Mouse (Mus musculus): Measurements from ENCODE around the gene Acrv1. TPM values are rescaled to one million over a fixed set of nuclear protein-coding genes. Genes with fewer than 3 reads are reported as not detected.
"Not testable (repeated sequence)": the region's sequence is repeated elsewhere in the genome, so short reads cannot be mapped to it uniquely, and the experiment has no call there.

Gene Acrv1
- polyA plus RNA-seq (2012; ENCODE audit: insufficient read depth, insufficient read length, low replicate concordance, missing spikeins): not detected in 2 replicates

GRCm38 (mm10) chr9:36692920-36693319 lies at the start of gene Acrv1:
Gene Acrv1 (plus strand): TSS chr9:36693220.
- no peak for TF ChIP-seq POLR2A (IDR thresholded peaks at IDR 0.05; ENCODE audit: insufficient read depth, low read depth, low read length)
- TF ChIP-seq CTCF (IDR thresholded peaks at IDR 0.05; ENCODE audit: insufficient read depth, low read depth, low read length): no peak
- no peaks in the 10 kb centered on the region for H3K4me1 ChIP-seq (ENCODE audit: control insufficient read depth, insufficient read depth, low read length)
- H3K27ac ChIP-seq (ENCODE audit: insufficient read depth, low read depth, low read length): no peak within 1 kb of the TSS
- H3K4me3 ChIP-seq (ENCODE audit: insufficient read depth, low read depth, low read length): no peak within 1 kb of the TSS
- 67% methylated on average over 1 of the region's 1 CpGs for WGBS

- 58% methylated on average over 3 of the region's 3 CpGs for WGBS
- not testable (repeated sequence) for H3K4me3 ChIP-seq (ENCODE audit: insufficient read depth, low read depth, low read length); H3K27ac ChIP-seq (ENCODE audit: insufficient read depth, low read depth, low read length); H3K4me1 ChIP-seq (ENCODE audit: control insufficient read depth, insufficient read depth, low read length)
Observed at GRCm38 (mm10) chr9:36643276-36643675, 49.7 kb upstream of the Acrv1 start, which contains the start of gene A630095E13Rik. Gene A630095E13Rik (minus strand): TSS chr9:36643376.

- Histone ChIP-seq H3K27ac (ENCODE audit: insufficient read depth, low read depth, low read length) (no peak overlapping the region), H3K4me3 (ENCODE audit: insufficient read depth, low read depth, low read length) (no peak overlapping the region), H3K4me1 (ENCODE audit: control insufficient read depth, insufficient read depth, low read length) (no peaks in the 10 kb centered on the region)
- WGBS: 35% methylated on average over 2 of the region's 2 CpGs
- TF ChIP-seq POLR2A (IDR thresholded peaks at IDR 0.05; ENCODE audit: insufficient read depth, low read depth, low read length): no peak
Observed at GRCm38 (mm10) chr9:36681424-36681823, 11.6 kb upstream of the Acrv1 start.

GRCm38 (mm10) chr9:36687329-36687728 lies 5.7 kb upstream of the Acrv1 start:
- no peaks in the 10 kb centered on the region for H3K4me1 ChIP-seq (ENCODE audit: control insufficient read depth, insufficient read depth, low read length)
- no peak overlapping the region for H3K4me3 ChIP-seq (ENCODE audit: insufficient read depth, low read depth, low read length)
- H3K27ac ChIP-seq (ENCODE audit: insufficient read depth, low read depth, low read length): no peak overlapping the region
- TF ChIP-seq CTCF (IDR thresholded peaks at IDR 0.05; ENCODE audit: insufficient read depth, low read depth, low read length): no peak
- TF ChIP-seq POLR2A (IDR thresholded peaks at IDR 0.05; ENCODE audit: insufficient read depth, low read depth, low read length): no peak

GRCm38 (mm10) chr9:36694276-36694675 lies 1.3 kb downstream of the Acrv1 start:
- no peak for TF ChIP-seq CTCF (IDR thresholded peaks at IDR 0.05; ENCODE audit: insufficient read depth, low read depth, low read length)
- TF ChIP-seq POLR2A (IDR thresholded peaks at IDR 0.05; ENCODE audit: insufficient read depth, low read depth, low read length): no peak
- Histone ChIP-seq H3K27ac (ENCODE audit: insufficient read depth, low read depth, low read length) (no peak overlapping the region), H3K4me1 (ENCODE audit: control insufficient read depth, insufficient read depth, low read length) (no peaks in the 10 kb centered on the region), H3K4me3 (ENCODE audit: insufficient read depth, low read depth, low read length) (no peak overlapping the region)
- WGBS: 92% methylated on average over 10 of the region's 10 CpGs

GRCm38 (mm10) chr9:36705923-36706322 lies 12.9 kb downstream of the Acrv1 start:
- 80% methylated on average over 3 of the region's 3 CpGs for WGBS
- Histone ChIP-seq H3K27ac (ENCODE audit: insufficient read depth, low read depth, low read length) (no peak overlapping the region), H3K4me3 (ENCODE audit: insufficient read depth, low read depth, low read length) (no peak overlapping the region), H3K4me1 (ENCODE audit: control insufficient read depth, insufficient read depth, low read length) (no peaks in the 10 kb centered on the region)
- no peak for TF ChIP-seq CTCF (IDR thresholded peaks at IDR 0.05; ENCODE audit: insufficient read depth, low read depth, low read length)

GRCm38 (mm10) chr9:36707304-36707703 lies 14.3 kb downstream of the Acrv1 start:
- 79% methylated on average over 6 of the region's 6 CpGs for WGBS
- TF ChIP-seq CTCF (IDR thresholded peaks at IDR 0.05; ENCODE audit: insufficient read depth, low read depth, low read length) (no peak), POLR2A (IDR thresholded peaks at IDR 0.05; ENCODE audit: insufficient read depth, low read depth, low read length) (no peak)

GRCm38 (mm10) chr9:36716624-36717023 lies 23.6 kb downstream of the Acrv1 start:
- WGBS: 67% methylated on average over 3 of the region's 3 CpGs
- no peaks in the 10 kb centered on the region for H3K4me1 ChIP-seq (ENCODE audit: control insufficient read depth, insufficient read depth, low read length)
- H3K27ac ChIP-seq (ENCODE audit: insufficient read depth, low read depth, low read length): no peak overlapping the region
- TF ChIP-seq CTCF (IDR thresholded peaks at IDR 0.05; ENCODE audit: insufficient read depth, low read depth, low read length) (no peak), POLR2A (IDR thresholded peaks at IDR 0.05; ENCODE audit: insufficient read depth, low read depth, low read length) (no peak)
- H3K4me3 ChIP-seq (ENCODE audit: insufficient read depth, low read depth, low read length): no peak overlapping the region

More at GRCm38 (mm10) chr9:36707304-36707703, 14.3 kb downstream of the Acrv1 start:
- Histone ChIP-seq H3K4me1 (ENCODE audit: control insufficient read depth, insufficient read depth, low read length) (no peaks in the 10 kb centered on the region), H3K27ac (ENCODE audit: insufficient read depth, low read depth, low read length) (no peak overlapping the region), H3K4me3 (ENCODE audit: insufficient read depth, low read depth, low read length) (no peak overlapping the region)

- TF ChIP-seq POLR2A (IDR thresholded peaks at IDR 0.05; ENCODE audit: insufficient read depth, low read depth, low read length) (peak; percentile 65), CTCF (IDR thresholded peaks at IDR 0.05; ENCODE audit: insufficient read depth, low read depth, low read length) (no peak)
- peaks cover 4% of the 10 kb centered on the region; the same call in 1 of the 2 replicates for H3K4me1 ChIP-seq (ENCODE audit: control insufficient read depth, insufficient read depth, low read length)
- H3K27ac ChIP-seq (ENCODE audit: insufficient read depth, low read depth, low read length): peak overlapping the region; percentile 48
- H3K4me3 ChIP-seq (ENCODE audit: insufficient read depth, low read depth, low read length): peak overlapping the region; percentile 59
- under 1% methylated on average over 53 of the region's 53 CpGs for WGBS
Observed at GRCm38 (mm10) chr9:36726131-36727033, 33.4 kb downstream of the Acrv1 start.

Measured in olfactory bulb, adult 2 months (tissue).